Mouse (Mus musculus) right cerebral cortex, postnatal 14 days (tissue): ENCODE measurements around the gene Arfrp1.

Experiments used
- DNase-seq: peaks from one replicate; pipeline ENCODE4 v3.0.0; 2022

The Arfrp1 gene

DNA sequence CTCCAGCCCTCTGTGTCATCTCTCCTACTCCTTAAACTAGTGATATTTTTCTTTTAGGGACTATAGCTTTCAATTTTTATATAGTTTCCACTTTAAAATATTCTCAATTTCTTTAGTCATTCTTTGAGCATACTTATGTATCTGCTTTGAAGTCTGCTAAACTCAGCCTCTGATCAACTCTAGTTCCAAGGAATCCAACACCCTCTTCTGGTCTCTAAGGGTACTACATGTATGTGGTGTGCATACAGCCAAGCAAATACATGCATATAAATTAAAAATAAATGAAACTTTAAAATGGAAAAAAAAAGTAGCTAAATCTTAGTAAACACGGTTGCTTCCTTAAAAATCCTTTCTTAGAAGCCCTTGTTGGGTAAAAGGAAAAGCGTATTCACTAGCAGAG, 10.6 kb upstream of the Arfrp1 start:
- no peak for DNase-seq

DNA sequence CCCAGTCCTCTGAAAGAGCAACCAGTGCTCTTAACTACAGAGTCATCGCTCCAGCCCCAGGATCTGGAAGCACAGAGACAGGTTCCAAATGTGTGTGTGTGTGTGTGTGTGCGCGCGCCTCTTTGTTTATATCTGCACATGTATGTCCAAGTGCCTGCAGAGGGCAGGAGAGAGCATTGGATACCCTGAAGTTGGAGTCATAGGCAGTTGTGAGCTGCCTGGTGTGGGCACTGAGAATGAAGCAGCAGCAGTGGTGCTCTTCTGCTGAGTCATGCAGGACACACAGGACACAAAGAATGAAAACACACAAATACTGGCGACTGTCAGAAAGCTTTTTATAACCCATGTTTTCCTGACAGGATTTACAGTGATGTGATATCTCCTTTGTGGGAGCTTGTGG, 4.8 kb upstream of the Arfrp1 start:
- no peak for DNase-seq

DNA sequence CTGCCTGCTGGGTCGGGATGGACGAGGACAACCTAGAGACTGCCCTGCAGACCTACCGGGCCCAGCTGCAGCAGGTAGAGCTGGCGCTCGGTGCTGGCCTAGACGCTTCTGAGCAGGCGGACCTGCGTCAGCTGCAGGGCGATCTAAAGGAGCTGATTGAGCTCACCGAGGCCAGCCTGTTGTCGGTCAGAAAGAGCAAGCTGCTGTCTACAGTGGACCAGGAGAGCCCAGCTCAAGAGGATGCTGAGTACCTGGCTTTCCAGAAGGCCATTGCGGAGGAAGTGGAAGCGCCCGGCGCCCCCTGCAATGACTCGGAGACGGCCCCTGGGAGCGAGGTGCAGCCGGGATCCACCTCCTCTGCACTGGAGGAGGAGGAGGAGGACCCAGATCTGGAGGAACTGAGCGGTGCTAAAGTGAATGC, 461 bp upstream of the Arfrp1 start:
- no peak for DNase-seq

DNA sequence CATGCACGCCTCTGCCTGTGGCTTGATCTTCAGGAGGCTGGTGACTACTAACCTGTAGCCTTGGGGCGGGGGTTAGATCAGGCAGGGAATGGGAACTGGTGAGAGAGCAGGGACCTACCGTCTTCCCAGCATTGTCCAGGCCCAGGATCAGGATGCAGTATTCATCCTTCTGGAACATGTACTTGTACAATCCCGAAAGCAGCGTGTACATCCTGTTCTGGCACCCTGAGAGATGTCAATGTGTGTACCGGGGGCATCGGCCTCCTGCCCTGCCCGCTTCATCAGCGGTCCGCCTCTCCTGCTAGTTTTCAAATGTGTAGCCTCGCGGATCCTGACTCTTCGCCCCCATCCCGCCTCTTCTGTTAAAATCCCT, 731 bp downstream of the Arfrp1 start:
- no peak for DNase-seq

DNA sequence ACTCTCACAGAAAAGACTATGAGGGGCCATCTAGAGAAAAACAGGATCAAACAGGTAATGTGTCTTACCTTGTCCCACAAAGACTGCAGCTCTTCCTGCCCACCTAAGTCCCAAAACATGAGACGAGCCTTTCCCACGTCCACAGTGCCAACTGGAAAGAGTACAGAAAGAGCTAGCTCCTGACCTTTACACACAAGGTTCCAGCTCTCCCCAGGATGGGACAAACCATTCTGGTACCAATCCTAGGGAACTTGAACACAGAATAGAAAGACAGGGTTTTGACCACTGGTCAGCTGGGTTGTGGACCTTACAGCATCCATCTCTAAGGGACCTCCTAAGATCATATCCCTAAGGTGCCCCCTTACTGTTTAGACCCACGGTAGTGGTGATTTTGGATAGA, 1.3 kb downstream of the Arfrp1 start:
- DNase-seq, result no peak

DNA sequence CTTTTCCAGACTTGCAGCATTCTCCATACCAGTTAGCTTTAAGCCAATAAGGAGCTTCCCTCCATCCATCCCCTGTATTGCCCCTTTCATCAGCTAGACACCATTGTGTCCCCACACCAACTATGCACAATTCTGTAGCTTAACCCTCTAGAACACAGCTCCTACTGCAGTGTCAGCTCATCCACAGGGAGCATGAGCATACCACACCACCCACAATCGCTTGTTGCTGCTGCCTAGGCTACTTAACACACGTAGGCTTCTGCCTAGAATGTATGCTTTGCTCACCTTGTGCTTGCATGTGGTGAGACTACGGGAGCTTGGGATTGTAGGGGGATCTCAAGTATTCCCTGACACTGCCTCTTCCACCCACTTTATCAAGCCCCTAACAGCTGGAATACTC, 8.4 kb downstream of the Arfrp1 start:
- no peak for DNase-seq

DNA sequence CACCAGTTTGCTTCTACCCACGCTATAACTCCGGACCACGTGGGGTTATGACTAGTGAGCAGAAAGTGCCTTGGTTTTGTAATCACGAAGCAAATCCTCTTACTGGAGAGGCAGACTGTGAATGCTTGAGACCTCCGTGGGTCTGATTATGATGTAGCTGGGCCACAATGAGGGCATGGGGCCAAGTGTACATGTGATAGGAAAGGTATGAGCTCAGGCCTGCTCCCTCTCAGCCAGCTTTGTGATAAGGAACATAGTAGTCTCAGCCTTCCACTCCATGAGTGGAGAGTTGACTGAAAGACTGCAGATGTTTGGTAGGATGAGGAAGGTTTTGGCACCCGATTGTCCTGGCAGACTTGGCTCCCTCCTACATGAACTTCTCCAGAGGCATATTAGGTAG, 22.4 kb downstream of the Arfrp1 start:
- no peak for DNase-seq

DNA sequence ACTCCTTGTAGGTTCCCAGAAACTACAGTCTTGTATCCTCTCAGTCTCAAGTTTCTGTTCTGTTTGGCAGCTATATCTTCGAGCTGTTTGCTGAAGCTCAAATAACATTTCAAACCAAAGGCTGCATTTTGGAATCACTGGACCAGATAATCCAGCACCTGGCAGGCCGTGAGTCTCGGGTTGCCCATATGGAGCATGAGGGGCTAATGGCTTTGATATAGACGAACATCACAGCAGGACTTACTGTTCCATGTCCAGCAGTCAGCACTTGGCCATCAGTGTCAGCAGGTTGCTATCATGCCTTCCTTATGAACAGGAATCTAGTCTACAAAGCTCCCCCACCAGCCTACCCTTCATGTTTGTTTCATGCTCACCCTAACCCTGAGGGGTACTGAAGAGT, 24.8 kb downstream of the Arfrp1 start:
- DNase-seq, result no peak

DNA sequence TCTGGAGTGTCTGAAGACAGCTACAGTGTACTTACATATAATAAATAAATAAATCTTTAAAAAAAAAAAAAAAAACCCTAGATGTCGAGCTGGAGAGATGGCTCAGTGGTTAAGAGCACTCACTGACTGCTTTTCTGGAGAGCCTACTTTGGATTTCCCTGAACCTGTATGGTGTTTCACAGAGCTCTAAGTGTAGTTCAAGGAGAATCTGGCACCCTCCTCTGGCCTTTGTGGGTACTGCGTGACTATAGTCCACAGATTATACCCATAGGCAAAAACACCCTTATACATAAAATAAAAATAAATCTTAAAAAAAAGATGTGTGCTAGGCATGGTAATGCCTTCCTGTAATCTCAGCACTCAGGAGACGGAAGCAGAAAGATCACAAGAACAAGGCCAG, 31.2 kb downstream of the Arfrp1 start:
- DNase-seq, result peak; percentile 73

DNA sequence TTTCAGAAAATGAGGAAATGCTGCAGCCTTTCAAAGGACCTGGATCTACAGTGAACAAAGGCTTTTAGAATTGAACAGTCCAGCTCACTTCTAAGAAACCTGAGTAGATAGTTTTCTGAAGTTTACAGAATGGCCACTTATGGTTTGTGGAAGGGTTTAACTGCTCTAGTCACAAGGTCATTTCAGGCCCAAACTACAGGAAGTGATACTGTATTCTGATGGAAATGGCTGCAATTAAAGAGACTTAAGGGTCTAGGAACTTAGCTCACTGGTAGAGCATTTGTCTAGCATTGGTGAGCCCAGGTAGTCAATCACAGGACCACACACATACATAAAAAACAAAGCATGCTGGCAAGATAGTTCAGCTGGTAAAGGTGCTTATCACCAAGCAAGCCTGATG, 32.7 kb downstream of the Arfrp1 start:
- no peak for DNase-seq

DNA sequence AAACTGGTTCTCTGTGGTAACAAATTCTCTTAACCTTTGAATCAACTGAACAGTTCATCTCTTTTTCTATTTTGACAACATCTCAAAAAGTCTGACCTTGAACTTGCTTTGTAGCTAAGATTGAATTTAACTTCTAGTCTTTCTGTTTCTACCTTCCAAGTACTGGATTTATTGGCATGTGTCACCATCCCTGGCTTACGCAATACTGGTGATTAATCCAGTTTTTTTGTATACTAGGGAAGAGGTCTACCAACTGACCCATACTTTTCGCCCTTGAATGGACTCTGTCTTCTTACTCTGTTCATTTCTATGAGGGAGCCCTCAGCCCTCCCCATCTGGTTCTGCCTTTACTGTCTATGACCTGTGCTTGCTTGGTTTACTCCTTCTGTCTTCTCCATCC, 39.1 kb downstream of the Arfrp1 start:
- DNase-seq, result no peak

DNA sequence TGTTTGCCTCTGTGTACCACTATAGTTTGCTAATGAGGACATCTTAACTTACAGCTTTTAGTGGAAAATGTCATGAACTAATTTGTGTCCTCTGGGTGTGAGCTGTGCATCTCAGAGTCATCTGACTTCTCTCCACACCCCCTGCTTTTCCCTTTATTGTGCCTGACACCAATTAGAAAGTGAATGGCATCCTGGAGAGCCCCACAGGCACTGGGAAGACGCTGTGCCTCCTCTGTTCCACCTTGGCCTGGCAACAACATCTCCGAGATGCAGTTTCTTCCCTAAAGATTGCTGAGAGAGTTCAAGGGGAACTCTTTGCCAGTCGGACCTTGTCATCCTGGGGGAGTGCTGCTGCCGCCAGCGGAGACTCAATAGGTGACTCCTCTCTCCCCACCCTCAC, 43.1 kb downstream of the Arfrp1 start:
- no peak for DNase-seq

DNA sequence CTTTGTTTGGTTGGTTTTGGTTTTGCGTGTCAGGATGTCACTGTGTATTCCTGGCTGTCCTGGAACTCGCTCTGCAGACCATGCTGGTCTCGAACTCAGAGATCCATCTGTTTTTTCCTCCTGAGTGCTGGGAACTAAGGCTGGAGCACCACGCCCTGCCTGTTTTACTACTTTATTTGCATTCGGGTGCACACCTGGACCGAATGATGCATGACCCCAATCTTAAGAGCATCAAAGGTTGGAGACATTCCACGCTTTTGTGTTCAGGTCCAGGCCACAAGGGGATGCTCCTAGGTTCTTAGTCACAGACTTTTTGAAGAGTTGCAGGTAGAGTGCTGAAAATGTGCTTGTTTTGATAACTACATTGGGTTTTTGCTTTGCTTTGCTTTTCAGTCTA, 45.1 kb downstream of the Arfrp1 start:
- no peak for DNase-seq

DNA sequence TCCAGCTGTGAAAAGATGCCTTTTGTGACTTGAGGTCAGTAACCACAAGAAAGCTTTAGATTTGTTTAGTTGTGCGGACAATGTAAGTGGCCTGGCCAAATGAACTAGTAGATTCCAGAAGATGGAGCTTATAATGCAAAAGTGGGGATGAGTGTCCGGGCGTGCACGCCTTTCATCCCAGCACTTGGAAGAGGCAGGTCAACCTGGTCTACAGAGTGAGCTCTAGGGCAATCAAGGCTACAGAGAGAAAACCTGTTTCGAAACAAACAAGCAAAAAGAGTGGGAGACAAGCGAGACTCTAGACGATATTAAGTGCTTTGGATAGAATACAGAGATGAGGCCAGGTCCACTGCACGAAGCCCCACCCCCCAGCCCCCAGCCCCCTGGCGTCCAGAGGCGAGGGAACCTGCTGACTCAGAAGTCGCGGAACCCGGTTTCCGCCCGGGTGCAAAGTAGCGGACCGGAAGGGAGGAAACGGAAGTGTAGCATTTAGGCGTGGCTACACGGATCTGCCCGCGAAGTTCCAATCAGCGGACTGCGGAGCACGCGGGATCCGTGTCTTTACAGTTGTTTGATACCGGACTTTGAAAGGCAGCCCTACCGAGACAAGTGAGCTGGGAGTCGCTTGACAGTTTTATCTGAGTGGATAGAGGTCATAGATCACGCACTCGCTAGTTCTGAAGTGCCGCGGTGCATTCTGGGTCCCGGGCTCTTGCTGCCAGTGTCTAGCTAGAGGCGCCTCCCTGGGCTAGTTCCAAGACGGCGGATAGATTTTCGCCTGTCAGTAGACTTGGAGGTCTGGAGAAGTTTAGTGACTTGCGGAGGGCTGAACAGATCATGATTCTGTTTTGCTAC, 45.7 kb downstream of the Arfrp1 start, which contains the start of gene Rtel1:
TSS of gene Rtel1 (plus strand) at position 492 of the 855 bp plus-strand sequence.
- DNase-seq, result peak; percentile 83

DNA sequence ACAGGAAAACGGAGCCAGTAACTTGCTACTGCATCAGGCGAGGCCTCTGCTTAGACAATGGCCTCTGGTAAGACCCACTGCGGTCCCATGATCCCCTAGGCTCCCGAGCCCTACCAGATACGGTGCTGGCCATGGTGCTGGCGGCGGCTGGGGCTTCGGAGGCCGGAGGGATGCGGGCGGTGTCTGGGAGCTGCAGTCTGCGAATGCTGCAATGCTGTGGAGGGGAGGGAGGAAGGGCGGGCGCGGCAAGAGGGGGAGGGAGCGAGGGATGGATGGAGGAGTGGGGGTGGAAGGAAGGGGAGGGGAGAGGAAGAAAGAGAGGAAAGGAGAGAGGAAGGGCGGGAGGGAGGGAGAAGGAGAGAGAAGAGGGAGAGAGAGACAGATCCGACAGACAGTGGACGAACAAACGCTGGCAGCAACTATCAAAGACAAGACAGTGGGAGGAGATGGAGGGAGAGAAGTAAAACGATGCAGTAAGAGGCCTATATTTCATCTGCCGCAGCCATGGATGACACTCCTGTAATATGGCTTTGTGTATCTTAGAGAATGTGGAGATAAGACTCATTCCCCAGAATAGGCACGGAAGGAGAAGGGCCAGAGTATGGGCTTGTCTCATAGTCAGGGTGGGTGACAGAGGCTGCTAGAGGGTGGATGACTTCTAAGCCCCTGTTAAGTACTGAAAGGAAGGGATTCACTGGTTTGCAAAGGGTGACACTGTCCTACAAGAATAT, 51.0 kb downstream of the Arfrp1 start, which contains the start of gene Stmn3:
TSS of gene Stmn3 (minus strand) at position 421 of the 731 bp plus-strand sequence.
- DNase-seq, result peak; percentile 86

DNA sequence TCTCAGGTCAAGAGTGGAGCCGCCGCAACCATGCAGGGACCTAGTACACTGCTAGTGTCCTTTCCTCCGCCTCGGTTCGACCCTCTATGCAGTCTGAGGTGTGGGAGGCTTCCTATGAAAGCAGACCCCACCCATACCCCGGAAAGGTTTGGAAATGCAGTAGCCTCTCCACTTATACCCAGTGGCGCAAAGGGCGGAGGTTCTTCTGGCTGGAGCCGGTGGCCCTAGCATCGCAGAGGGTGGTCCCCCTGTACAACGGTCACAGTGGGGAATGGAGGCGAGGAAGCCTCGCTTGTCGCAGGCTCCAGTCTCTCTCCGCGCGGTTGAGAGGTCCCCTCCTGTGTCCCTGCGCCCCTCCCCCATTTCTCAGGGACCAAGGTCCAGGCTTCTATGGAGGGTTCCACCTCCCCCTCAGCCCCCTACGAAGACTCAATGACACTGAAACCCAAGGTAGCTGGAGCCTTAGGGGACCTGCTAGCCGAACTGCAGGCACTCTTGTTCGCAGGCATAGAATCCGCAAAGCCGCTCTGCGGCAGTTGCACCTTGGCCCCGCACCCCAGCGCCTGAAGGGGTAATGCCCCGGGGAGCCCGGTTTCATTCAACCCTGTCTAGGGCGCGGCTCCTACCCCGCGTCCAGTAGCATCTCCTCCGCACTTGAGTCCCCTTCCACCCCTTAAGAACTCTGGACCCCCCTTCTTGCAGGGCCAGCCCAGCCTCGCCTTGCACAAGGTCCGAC, 51.7 kb downstream of the Arfrp1 start:
- peak; percentile 55 for DNase-seq

DNA sequence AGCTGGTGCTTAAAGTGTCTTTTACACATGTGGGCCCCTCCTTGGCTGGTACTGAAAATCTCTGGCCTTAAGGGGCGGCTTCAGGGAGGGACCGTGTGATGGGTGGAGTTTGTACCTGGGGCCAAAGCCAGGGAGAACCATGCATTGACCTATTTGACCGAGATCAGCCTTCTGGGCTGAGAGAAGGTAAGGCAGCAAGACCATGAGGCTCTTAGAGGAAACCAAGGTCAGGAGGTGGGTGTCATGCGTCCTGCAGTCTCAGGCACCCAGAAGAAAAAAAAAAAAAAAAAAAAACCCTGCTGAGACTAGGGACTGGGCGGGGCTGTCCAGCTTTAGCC, 52.2 kb downstream of the Arfrp1 start:
- DNase-seq, result no peak

DNA sequence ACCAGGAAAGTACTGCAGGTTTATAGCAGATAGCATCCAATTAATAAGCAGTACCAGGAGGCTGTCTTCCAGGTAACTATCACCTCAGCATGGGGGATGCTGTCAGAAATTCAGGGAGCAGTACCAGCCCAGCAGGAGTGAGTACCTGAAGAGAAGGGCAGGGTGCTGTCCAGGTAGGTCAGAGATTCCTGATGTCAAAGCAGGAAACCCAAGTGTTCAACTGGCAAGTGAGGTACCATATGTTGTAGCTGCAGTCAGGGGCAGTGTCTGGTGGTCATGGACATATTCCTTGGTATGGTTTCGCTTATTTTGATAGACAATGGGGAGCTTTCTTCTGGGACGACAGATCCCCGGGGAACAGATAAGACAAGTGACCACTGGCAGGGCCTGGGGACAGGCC, 52.8 kb downstream of the Arfrp1 start:
- DNase-seq, result no peak
